Mouse (Mus musculus) embryonic fibroblast, embryonic 13.5 days (primary cell): ENCODE data around the gene Slc12a5. TPM values are rescaled to one million over a fixed set of nuclear protein-coding genes. Genes with fewer than 3 reads are reported as not detected.
A peak's percentile ranks its signal among the peaks of the same experiment; 100 is the strongest.

Experiments used
- H3K27ac ChIP-seq: 2 replicates; pipeline ENCODE4 v1.5.1; 2012; ENCODE audit warnings: low read length, control low read depth, inconsistent platforms; ENCODE audit not compliant: insufficient read depth
- H3K4me1 ChIP-seq: 2 replicates; pipeline ENCODE4 v1.6.1; 2011; ENCODE audit warnings: low read length; ENCODE audit not compliant: control insufficient read depth, insufficient read depth
- H3K4me3 ChIP-seq: 2 replicates; pipeline ENCODE4 v1.5.1; 2011; ENCODE audit warnings: mild to moderate bottlenecking, control low read depth, low read length; ENCODE audit not compliant: insufficient read depth
- CTCF ChIP-seq: IDR thresholded peaks from 2 replicates; pipeline ENCODE4 v1.5.1; 2011; ENCODE audit warnings: mild to moderate bottlenecking, control low read depth, low read length, moderate library complexity, borderline replicate concordance; ENCODE audit not compliant: insufficient read depth
- POLR2A ChIP-seq: IDR thresholded peaks from 2 replicates; pipeline ENCODE4 v1.6.1; 2011; ENCODE audit warnings: low read depth, mild to moderate bottlenecking, control low read depth, low read length, moderate library complexity
- polyA plus RNA-seq: library from polyadenylated mRNA; stranded (reverse); fragments of >200 nt; gene quantifications from 2 replicates; pipeline ENCODE4 v1.2.4, GENCODE M21; 2011; ENCODE audit warnings: low read depth; ENCODE audit not compliant: missing spikeins, insufficient read length

Slc12a5 gene
- polyA plus RNA-seq, 1 experiment, result 1.4 TPM

GRCm38 (mm10) chr2:165007986-165008385 lies 47.4 kb downstream of the Slc12a5 start:
- peaks cover 2% of the 10 kb centered on the region; the same call in 1 of the 2 replicates for H3K4me1 ChIP-seq
- no peak overlapping the region for H3K27ac ChIP-seq
- no peak overlapping the region for H3K4me3 ChIP-seq
- TF ChIP-seq POLR2A (no peak), CTCF (no peak)

GRCm38 (mm10) chr2:165009161-165009560 lies 48.6 kb downstream of the Slc12a5 start:
- H3K4me1 ChIP-seq, result peaks cover 2% of the 10 kb centered on the region; the same call in 1 of the 2 replicates
- H3K27ac ChIP-seq, result no peak overlapping the region
- TF ChIP-seq POLR2A (no peak), CTCF (no peak)
- no peak overlapping the region for H3K4me3 ChIP-seq

DNA sequence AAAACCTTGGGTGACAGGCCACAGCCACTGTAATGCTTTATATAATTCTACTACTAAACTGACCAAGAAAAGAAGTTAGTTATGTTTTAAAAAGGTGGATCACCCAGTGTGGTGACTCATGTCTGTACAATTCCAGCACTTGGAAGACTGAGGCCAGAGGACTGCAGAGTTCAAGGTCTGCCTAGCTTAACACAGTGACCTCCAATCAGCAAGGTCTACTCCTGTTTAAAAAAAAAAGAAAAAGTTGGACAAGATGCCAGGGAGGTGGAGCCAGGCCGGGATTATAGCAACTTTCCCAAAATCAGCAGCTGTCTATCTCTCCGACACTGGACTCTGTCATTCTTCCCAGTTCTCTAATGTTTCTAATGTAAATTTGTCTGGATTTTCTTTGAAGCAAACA lies 49.0 kb downstream of the Slc12a5 start:
- TF ChIP-seq POLR2A (no peak), CTCF (no peak)
- no peak overlapping the region for H3K4me3 ChIP-seq
- H3K4me1 ChIP-seq, result peaks cover 2% of the 10 kb centered on the region; the same call in 1 of the 2 replicates
- no peak overlapping the region for H3K27ac ChIP-seq

DNA sequence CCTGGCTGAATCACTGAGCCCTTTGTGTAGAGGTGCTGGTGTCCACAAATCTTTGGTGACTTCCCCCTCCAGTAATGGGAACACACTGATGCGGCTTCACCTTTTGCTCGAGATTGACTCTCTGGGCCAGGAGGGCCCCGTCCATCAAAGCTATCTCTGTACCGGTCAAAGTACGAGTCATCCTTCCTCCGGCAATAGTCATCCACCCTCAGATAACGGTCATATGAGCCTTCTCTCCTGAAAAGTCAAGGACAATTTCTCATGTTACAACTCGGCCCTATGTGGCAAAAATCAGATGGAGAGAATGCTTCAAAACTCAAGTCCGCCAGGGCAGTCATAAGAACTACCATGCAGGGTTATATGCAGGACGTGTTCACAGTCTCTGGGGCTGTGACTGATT lies 49.7 kb downstream of the Slc12a5 start:
- TF ChIP-seq POLR2A, result no peak
- no peak for TF ChIP-seq CTCF
- Histone ChIP-seq H3K4me1 (peaks cover 2% of the 10 kb centered on the region; the same call in 1 of the 2 replicates), H3K4me3 (no peak overlapping the region), H3K27ac (no peak overlapping the region)

- H3K27ac ChIP-seq, result no peak overlapping the region
- no peak for TF ChIP-seq POLR2A
- no peak for TF ChIP-seq CTCF
- H3K4me1 ChIP-seq, result peaks cover 2% of the 10 kb centered on the region; the same call in 1 of the 2 replicates
- no peak overlapping the region for H3K4me3 ChIP-seq
Observed at GRCm38 (mm10) chr2:165014935-165015334, 54.3 kb downstream of the Slc12a5 start.

- H3K4me1 ChIP-seq, result no peaks in the 10 kb centered on the region
- H3K27ac ChIP-seq, result no peak overlapping the region
- no peak for TF ChIP-seq POLR2A
- no peak for TF ChIP-seq CTCF
- no peak overlapping the region for H3K4me3 ChIP-seq
Observed at GRCm38 (mm10) chr2:165020490-165020889, 59.9 kb downstream of the Slc12a5 start.

DNA sequence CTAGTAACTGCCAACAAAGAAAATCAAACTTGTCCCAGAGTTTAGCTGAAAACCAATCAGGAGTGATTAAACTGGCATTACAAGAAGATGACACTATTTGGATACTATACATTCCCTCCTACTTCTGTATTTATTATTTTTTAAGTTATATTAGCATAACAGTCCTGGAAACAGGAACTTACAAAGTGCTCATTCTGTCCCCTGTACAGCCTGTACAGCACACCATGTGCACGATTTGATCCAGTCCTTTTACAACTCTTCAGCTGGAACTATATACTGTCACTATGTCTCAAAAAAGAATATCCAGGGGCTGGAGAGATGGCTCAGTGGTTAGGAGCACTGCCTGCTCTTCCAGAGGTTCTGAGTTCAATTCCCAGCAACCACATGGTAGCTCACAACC lies 66.6 kb downstream of the Slc12a5 start:
- H3K27ac ChIP-seq, result no peak overlapping the region
- H3K4me3 ChIP-seq, result no peak overlapping the region
- H3K4me1 ChIP-seq, result no peaks in the 10 kb centered on the region
- no peak for TF ChIP-seq CTCF
- no peak for TF ChIP-seq POLR2A

DNA sequence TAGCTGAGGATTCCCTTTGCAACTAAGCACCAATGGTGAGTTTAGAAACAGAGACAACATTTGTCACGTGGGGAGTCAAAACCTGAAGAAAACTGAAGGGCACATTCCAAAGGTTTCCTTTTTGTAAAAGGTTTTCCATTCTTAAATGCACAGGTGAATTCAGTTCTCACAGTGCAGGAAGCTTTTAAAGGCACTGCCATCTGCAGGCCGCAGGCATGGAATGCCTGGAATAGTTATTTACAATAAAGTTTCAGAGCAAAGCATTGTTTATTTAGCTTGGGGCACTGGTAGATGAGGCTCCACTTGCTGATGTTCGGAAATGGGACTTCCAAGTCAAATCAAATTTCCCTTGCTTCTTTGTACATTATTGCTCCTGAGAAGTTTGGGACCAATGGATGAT lies 71.9 kb downstream of the Slc12a5 start:
- Histone ChIP-seq H3K27ac (no peak overlapping the region), H3K4me3 (no peak overlapping the region), H3K4me1 (peaks cover 4% of the 10 kb centered on the region)
- TF ChIP-seq POLR2A (no peak), CTCF (no peak)

- TF ChIP-seq POLR2A (no peak), CTCF (no peak)
- Histone ChIP-seq H3K27ac (no peak overlapping the region), H3K4me3 (peak overlapping the region; percentile 96), H3K4me1 (peaks cover 4% of the 10 kb centered on the region)
Observed at GRCm38 (mm10) chr2:165033306-165033705, 72.7 kb downstream of the Slc12a5 start.

- 0 out of 2 replicates have a peak within 1 kb of the TSS, but pooled peaks have one; percentile 5 for H3K27ac ChIP-seq
- no peak for TF ChIP-seq CTCF
- TF ChIP-seq POLR2A, result peak; percentile 81
- H3K4me3 ChIP-seq, result peak within 1 kb of the TSS; percentile 96
- peaks cover 4% of the 10 kb centered on the region for H3K4me1 ChIP-seq
Observed at GRCm38 (mm10) chr2:165034131-165035057, 73.8 kb downstream of the Slc12a5 start, which contains the start of gene Ncoa5. TSS of gene Ncoa5 (minus strand) at chr2:165034867.
